Mouse (Mus musculus): ENCODE data around the gene Fosb. TPM values are rescaled to one million over a fixed set of nuclear protein-coding genes. Genes with fewer than 3 reads are reported as not detected.

Gene Fosb
- polyA plus RNA-seq, 1 experiment from 2014 or later, result not detected

- Histone ChIP-seq H3K27me3 (ENCODE audit: control insufficient read depth, insufficient read depth, low read length) (peaks cover 6% of the 10 kb centered on the region; the same call in 1 of the 2 replicates), H3K4me2 (ENCODE audit: low read depth, severe bottlenecking) (peak overlapping the region; percentile 65), H3K9me3 (ENCODE audit: control insufficient read depth, low read length) (no peaks in the 10 kb centered on the region), H3K9ac (ENCODE audit: low read length) (0 out of 2 replicates have a peak overlapping the region, but pooled peaks have one; percentile 12), H3K4me3 (ENCODE audit: low read depth, low read length) (peak overlapping the region; percentile 26; the same call in 1 of the 2 replicates), H3K4me1 (ENCODE audit: control insufficient read depth, insufficient read depth, low read length) (peaks cover 16% of the 10 kb centered on the region), H3K27ac (replicated peaks; ENCODE audit: low read depth, low read length) (peak overlapping the region; percentile 61; the same call in 1 of the 2 replicates), H3K36me3 (ENCODE audit: control insufficient read depth, insufficient read depth, low read length) (no peaks in the 10 kb centered on the region)
- ATAC-seq (ENCODE audit: insufficient number of reproducible peaks, low FRiP score, low TSS enrichment, low read depth) (peak; percentile 65), DNase-seq (ENCODE audit: low spot score) (peak; percentile 89)
- 1% methylated on average over 18 of the region's 20 CpGs for WGBS
Observed at GRCm38 (mm10) chr7:19326359-19326758, 16.5 kb upstream of the Fosb start.

- H3K27ac ChIP-seq (replicated peaks; ENCODE audit: low read depth, low read length), result no peak overlapping the region
- peaks cover 16% of the 10 kb centered on the region for H3K4me1 ChIP-seq (ENCODE audit: control insufficient read depth, insufficient read depth, low read length)
- H3K9ac ChIP-seq (ENCODE audit: low read length), result no peak overlapping the region
- H3K27me3 ChIP-seq (ENCODE audit: control insufficient read depth, insufficient read depth, low read length), result peaks cover 7% of the 10 kb centered on the region; the same call in 1 of the 2 replicates
- no peak overlapping the region for H3K4me3 ChIP-seq (ENCODE audit: low read depth, low read length)
- DNase-seq (ENCODE audit: low spot score), result no peak
- 70% methylated on average over 21 of the region's 21 CpGs for WGBS
- no peaks in the 10 kb centered on the region for H3K36me3 ChIP-seq (ENCODE audit: control insufficient read depth, insufficient read depth, low read length)
- no peaks in the 10 kb centered on the region for H3K9me3 ChIP-seq (ENCODE audit: control insufficient read depth, low read length)
- no peak for ATAC-seq (ENCODE audit: insufficient number of reproducible peaks, low FRiP score, low TSS enrichment, low read depth)
- H3K4me2 ChIP-seq (ENCODE audit: low read depth, severe bottlenecking), result 0 out of 2 replicates have a peak overlapping the region, but pooled peaks have one; percentile 65
Observed at GRCm38 (mm10) chr7:19325262-19326199, 15.7 kb upstream of the Fosb start.

DNA sequence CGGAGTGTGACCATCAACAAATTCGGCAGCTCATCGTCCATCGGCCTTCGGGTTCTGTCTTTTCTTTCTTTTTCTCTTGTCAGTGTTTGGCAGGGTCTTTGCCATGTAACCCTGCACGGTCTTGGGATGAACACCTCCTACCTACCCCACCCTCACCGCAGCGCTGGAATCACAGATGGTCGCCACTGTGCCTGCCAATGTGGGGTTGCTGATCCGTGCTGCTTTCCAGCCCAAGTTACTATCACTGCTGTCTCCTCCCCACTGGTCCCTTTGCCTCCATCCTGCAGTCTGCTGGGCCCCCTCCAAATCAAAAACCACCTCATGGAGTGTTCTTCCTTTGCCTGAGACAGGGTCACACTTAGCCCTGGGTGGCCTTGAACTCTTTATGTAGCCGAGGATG, 14.4 kb upstream of the Fosb start:
- H3K4me3 ChIP-seq (ENCODE audit: low read depth, low read length), result no peak overlapping the region
- no peak overlapping the region for H3K27ac ChIP-seq (replicated peaks; ENCODE audit: low read depth, low read length)
- H3K9me3 ChIP-seq (ENCODE audit: control insufficient read depth, low read length), result no peaks in the 10 kb centered on the region
- H3K27me3 ChIP-seq (ENCODE audit: control insufficient read depth, insufficient read depth, low read length), result peaks cover 8% of the 10 kb centered on the region; the same call in 1 of the 2 replicates
- DNase-seq (ENCODE audit: low spot score) (no peak), ATAC-seq (ENCODE audit: insufficient number of reproducible peaks, low FRiP score, low TSS enrichment, low read depth) (no peak)
- H3K9ac ChIP-seq (ENCODE audit: low read length), result no peak overlapping the region
- H3K4me1 ChIP-seq (ENCODE audit: control insufficient read depth, insufficient read depth, low read length), result peaks cover 23% of the 10 kb centered on the region
- H3K4me2 ChIP-seq (ENCODE audit: low read depth, severe bottlenecking), result no peak overlapping the region
- no peaks in the 10 kb centered on the region for H3K36me3 ChIP-seq (ENCODE audit: control insufficient read depth, insufficient read depth, low read length)
- 88% methylated on average over 11 of the region's 11 CpGs for WGBS

DNA sequence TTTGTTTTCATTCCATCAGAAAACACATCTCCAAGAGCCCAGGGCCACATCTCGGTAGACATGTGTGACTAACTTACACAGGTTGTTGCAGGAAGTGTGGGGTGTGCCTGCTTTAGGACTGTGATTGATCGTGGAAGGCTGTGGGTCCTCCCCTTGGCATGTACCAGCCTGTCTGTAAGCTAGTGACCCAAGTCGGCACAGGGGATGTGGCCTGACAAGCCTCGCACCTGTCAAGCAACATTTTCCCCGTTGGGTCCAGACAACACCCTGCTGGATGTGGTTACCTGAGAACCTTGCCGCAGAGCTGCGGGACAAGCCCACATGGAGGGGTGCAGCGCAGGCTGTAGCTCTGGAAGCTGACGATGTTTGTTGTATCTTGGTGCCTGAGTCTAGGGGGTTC, 12.6 kb upstream of the Fosb start:
- H3K4me1 ChIP-seq (ENCODE audit: control insufficient read depth, insufficient read depth, low read length), result peaks cover 20% of the 10 kb centered on the region
- no peak for DNase-seq (ENCODE audit: low spot score)
- H3K9ac ChIP-seq (ENCODE audit: low read length), result no peak overlapping the region
- no peak overlapping the region for H3K4me3 ChIP-seq (ENCODE audit: low read depth, low read length)
- no peaks in the 10 kb centered on the region for H3K36me3 ChIP-seq (ENCODE audit: control insufficient read depth, insufficient read depth, low read length)
- H3K4me2 ChIP-seq (ENCODE audit: low read depth, severe bottlenecking), result no peak overlapping the region
- no peak overlapping the region for H3K27ac ChIP-seq (replicated peaks; ENCODE audit: low read depth, low read length)
- peaks cover 9% of the 10 kb centered on the region; the same call in 1 of the 2 replicates for H3K27me3 ChIP-seq (ENCODE audit: control insufficient read depth, insufficient read depth, low read length)
- no peak for ATAC-seq (ENCODE audit: insufficient number of reproducible peaks, low FRiP score, low TSS enrichment, low read depth)
- 49% methylated on average over 9 of the region's 9 CpGs for WGBS
- H3K9me3 ChIP-seq (ENCODE audit: control insufficient read depth, low read length), result no peaks in the 10 kb centered on the region

- H3K4me2 ChIP-seq (ENCODE audit: low read depth, severe bottlenecking), result no peak overlapping the region
- H3K4me3 ChIP-seq (ENCODE audit: low read depth, low read length), result no peak overlapping the region
- WGBS, result 68% methylated on average over 5 of the region's 5 CpGs
- no peaks in the 10 kb centered on the region for H3K9me3 ChIP-seq (ENCODE audit: control insufficient read depth, low read length)
- no peak overlapping the region for H3K27ac ChIP-seq (replicated peaks; ENCODE audit: low read depth, low read length)
- H3K4me1 ChIP-seq (ENCODE audit: control insufficient read depth, insufficient read depth, low read length), result peaks cover 11% of the 10 kb centered on the region
- H3K27me3 ChIP-seq (ENCODE audit: control insufficient read depth, insufficient read depth, low read length), result peaks cover 9% of the 10 kb centered on the region; the same call in 1 of the 2 replicates
- ATAC-seq (ENCODE audit: insufficient number of reproducible peaks, low FRiP score, low TSS enrichment, low read depth) (no peak), DNase-seq (ENCODE audit: low spot score) (no peak)
- no peaks in the 10 kb centered on the region for H3K36me3 ChIP-seq (ENCODE audit: control insufficient read depth, insufficient read depth, low read length)
- H3K9ac ChIP-seq (ENCODE audit: low read length), result no peak overlapping the region
Observed at GRCm38 (mm10) chr7:19321464-19321863, 11.6 kb upstream of the Fosb start.

DNA sequence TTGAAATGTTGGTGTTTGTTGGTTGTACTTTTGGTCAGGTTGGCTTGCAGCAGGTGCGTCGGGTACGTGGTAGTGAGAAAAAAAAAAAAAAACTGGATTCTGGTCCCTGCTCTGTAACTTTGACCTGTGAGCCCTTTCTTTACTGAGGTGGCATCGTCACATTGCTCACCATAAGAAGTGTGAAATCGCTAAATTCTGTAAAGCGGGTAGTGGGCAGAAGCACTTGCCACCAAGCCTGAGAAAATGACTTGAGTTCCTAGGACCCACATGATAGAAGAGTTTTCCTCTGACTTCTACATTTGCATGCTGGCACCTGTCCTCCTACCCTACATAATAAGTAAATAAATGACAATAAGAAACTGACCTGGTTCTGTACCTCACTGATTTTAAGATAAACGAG, 10.8 kb upstream of the Fosb start:
- Histone ChIP-seq H3K27ac (replicated peaks; ENCODE audit: low read depth, low read length) (no peak overlapping the region), H3K9ac (ENCODE audit: low read length) (no peak overlapping the region), H3K4me3 (ENCODE audit: low read depth, low read length) (no peak overlapping the region; the same call in 1 of the 2 replicates)

DNA sequence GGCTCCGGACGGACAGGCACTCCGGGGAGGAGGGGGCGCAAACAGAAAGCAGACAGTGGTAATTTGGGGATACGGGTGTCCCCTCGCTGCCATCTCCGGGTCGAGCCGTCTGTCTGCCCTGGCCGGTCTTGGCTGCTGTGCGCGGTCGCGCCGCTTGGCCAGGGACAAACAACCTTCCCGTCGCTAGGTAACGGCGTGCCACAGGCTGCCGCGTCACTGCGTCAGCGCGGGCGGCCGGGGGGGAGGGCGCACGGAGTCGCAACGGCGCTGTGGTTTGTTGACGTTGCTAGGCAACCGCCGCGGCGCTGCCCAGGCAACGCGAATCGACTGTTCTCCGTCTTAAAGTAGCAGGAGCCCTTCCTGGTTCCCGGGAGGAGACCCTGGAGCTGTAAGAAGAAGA, 10.1 kb upstream of the Fosb start:
- peak overlapping the region; percentile 83 for H3K4me2 ChIP-seq (ENCODE audit: low read depth, severe bottlenecking)
- 1% methylated on average over 41 of the region's 41 CpGs for WGBS
- DNase-seq (ENCODE audit: low spot score) (peak; percentile 98), ATAC-seq (ENCODE audit: insufficient number of reproducible peaks, low FRiP score, low TSS enrichment, low read depth) (peak; percentile 85)
- H3K27me3 ChIP-seq (ENCODE audit: control insufficient read depth, insufficient read depth, low read length), result peaks cover 9% of the 10 kb centered on the region; the same call in 1 of the 2 replicates
- H3K36me3 ChIP-seq (ENCODE audit: control insufficient read depth, insufficient read depth, low read length), result no peaks in the 10 kb centered on the region
- H3K9ac ChIP-seq (ENCODE audit: low read length), result peak overlapping the region; percentile 57
- H3K27ac ChIP-seq (replicated peaks; ENCODE audit: low read depth, low read length), result no peak overlapping the region
- peak overlapping the region; percentile 34 for H3K4me3 ChIP-seq (ENCODE audit: low read depth, low read length)
- no peaks in the 10 kb centered on the region for H3K9me3 ChIP-seq (ENCODE audit: control insufficient read depth, low read length)
- 0 out of 2 replicates have a peak, but pooled peaks cover 7% of the 10 kb centered on the region for H3K4me1 ChIP-seq (ENCODE audit: control insufficient read depth, insufficient read depth, low read length)

More for the DNA sequence above, 10.8 kb upstream of the Fosb start:
- Histone ChIP-seq H3K36me3 (ENCODE audit: control insufficient read depth, insufficient read depth, low read length) (no peaks in the 10 kb centered on the region), H3K4me2 (ENCODE audit: low read depth, severe bottlenecking) (peak overlapping the region; percentile 83; the same call in 1 of the 2 replicates), H3K27me3 (ENCODE audit: control insufficient read depth, insufficient read depth, low read length) (peaks cover 9% of the 10 kb centered on the region; the same call in 1 of the 2 replicates), H3K9me3 (ENCODE audit: control insufficient read depth, low read length) (no peaks in the 10 kb centered on the region), H3K4me1 (ENCODE audit: control insufficient read depth, insufficient read depth, low read length) (0 out of 2 replicates have a peak, but pooled peaks cover 7% of the 10 kb centered on the region)
- WGBS, result 40% methylated on average over 7 of the region's 7 CpGs
- DNase-seq (ENCODE audit: low spot score) (no peak), ATAC-seq (ENCODE audit: insufficient number of reproducible peaks, low FRiP score, low TSS enrichment, low read depth) (no peak)

- Histone ChIP-seq H3K27me3 (ENCODE audit: control insufficient read depth, insufficient read depth, low read length) (peaks cover 9% of the 10 kb centered on the region; the same call in 1 of the 2 replicates), H3K4me1 (ENCODE audit: control insufficient read depth, insufficient read depth, low read length) (0 out of 2 replicates have a peak, but pooled peaks cover 7% of the 10 kb centered on the region), H3K4me3 (ENCODE audit: low read depth, low read length) (peak overlapping the region; percentile 34), H3K9me3 (ENCODE audit: control insufficient read depth, low read length) (no peaks in the 10 kb centered on the region), H3K4me2 (ENCODE audit: low read depth, severe bottlenecking) (peak overlapping the region; percentile 83), H3K27ac (replicated peaks; ENCODE audit: low read depth, low read length) (no peak overlapping the region), H3K9ac (ENCODE audit: low read length) (peak overlapping the region; percentile 57), H3K36me3 (ENCODE audit: control insufficient read depth, insufficient read depth, low read length) (no peaks in the 10 kb centered on the region)
- 13% methylated on average over 9 of the region's 9 CpGs for WGBS
- peak; percentile 67; the same call in 1 of the 2 replicates for ATAC-seq (ENCODE audit: insufficient number of reproducible peaks, low FRiP score, low TSS enrichment, low read depth)
- no peak for DNase-seq (ENCODE audit: low spot score)
Observed at GRCm38 (mm10) chr7:19319458-19319857, 9.6 kb upstream of the Fosb start.
